Mouse (Mus musculus): Measurements from ENCODE around the gene Cnr1.

Gene Cnr1

GRCm38 (mm10) chr4:33924234-33924888 is at the start of gene Cnr1:
Gene Cnr1 (plus strand): TSS chr4:33924593.
- in situ Hi-C loops (cut with MboI, MseI), result no loop called here

DNA sequence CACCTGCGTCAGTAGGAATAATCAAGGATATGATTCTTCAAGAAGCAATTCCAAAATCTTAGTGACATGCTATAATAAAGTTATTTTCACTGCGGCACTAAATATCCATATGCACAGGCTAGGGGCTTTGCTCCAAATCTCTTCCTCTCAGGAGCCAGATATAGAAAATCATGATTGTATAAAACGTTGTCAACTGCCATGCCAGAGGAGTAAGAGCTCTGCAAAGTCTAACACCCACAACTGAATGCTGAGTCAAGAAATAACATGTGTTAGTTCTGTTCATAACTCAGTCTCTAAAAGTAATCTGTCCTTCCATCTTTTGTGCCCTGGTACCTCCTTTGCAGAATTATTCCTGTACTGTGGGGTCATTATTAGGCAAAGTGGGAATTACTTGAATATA is 44.4 kb upstream of the Cnr1 start:
- in situ Hi-C loops (cut with MboI, MseI), result no loop called here

- in situ Hi-C loops (cut with MboI, MseI), result no loop called here
Observed at GRCm38 (mm10) chr4:33886026-33886425, 38.4 kb upstream of the Cnr1 start.

GRCm38 (mm10) chr4:33889976-33890375 is 34.4 kb upstream of the Cnr1 start:
- in situ Hi-C loops (cut with MboI, MseI), result no loop called here

DNA sequence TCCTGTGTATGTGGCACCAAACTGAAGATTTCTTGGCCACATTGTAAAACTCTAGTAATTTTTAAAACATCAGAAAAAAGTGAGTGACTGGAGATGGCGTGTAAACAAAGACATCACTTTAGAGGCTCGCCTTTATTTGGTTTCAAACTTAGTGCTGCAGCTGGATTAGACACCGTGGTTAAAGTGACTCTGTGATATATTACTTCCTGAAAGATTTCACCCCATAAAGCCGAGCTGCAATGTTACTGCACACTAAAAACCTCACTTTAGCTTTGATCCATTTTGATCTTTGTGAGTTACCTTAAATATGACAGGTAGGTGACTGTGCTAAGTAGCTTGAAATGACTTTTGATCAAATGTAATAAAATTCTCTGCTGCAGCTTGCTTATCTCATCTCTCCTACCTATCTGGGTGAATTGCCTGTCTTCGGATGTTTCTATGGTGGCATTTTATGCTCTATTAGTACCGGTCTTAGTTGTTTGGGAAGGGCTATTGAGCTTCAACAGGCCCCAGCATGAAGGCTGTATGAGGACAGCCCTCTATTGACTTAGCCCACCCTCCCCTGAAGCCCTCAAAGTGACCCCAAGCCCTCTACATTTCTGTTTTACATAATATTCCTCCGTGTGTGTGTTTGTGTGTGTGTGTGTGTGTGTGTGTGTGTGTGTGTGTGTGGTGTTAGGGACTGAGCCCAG is 32.1 kb upstream of the Cnr1 start:
- in situ Hi-C loops (cut with MboI, MseI), result no loop called here

DNA sequence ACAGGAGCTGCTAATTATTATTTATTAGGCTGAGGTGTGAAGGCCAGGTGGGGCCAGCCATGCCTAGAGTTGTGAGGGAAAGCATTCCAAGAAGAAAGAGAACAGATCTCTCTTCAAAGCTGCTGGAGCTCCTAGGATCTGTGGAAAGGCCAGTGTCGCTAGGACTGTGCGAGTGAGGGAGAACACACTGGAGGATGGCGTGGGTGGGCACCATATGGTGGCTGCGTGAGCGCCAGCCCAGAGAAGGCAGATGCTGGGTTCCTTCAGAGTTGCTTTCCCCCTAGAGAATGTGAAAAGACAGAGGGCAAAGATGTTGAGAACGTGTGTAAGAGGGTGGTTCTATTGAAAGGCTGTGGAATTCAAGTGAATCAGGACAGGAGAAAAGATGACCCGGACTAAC is 30.6 kb upstream of the Cnr1 start:
- in situ Hi-C loops (cut with MboI, MseI), result no loop called here

- in situ Hi-C loops (cut with MboI, MseI), result no loop called here
Observed at GRCm38 (mm10) chr4:33895046-33895445, 29.3 kb upstream of the Cnr1 start.

DNA sequence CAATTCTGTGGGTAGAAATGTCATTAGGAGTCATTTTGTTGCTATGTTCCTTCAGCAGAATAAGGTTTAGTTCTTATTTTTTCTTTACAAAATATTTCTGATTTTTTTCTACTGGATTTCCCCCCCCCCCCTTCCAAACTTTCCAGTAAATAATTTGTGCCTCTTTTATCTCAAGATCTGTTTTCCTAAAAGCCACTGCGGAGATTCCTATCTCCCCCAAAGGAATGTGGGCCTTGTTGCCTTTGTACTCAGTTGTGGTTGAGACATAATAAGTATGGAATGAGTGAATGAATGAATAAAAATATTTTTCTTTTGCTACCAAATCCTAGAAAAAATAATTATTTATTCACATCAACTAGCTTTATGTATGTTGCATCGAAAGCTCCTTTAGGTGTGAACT is 28.9 kb upstream of the Cnr1 start:
- in situ Hi-C loops (cut with MboI, MseI), result no loop called here

DNA sequence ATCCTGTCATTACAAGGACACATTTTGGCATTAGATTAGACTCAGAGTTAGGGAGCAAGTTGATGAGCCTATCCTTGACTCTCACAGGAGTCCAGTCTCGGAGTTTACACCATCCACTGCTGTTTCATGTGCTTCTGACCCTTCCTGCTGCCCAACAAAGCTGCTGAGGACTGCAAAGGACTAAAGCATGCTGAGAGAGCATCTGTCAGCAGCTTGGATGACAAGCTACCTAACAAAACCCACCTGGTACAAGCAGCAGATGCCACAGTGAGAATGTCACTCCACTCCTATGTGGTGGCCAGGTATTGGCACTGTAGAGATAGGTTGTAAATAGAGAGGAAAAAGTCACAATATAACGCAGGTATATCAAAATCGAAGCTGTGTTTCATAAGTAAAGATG is 22.7 kb upstream of the Cnr1 start:
- in situ Hi-C loops (cut with MboI, MseI), result no loop called here

DNA sequence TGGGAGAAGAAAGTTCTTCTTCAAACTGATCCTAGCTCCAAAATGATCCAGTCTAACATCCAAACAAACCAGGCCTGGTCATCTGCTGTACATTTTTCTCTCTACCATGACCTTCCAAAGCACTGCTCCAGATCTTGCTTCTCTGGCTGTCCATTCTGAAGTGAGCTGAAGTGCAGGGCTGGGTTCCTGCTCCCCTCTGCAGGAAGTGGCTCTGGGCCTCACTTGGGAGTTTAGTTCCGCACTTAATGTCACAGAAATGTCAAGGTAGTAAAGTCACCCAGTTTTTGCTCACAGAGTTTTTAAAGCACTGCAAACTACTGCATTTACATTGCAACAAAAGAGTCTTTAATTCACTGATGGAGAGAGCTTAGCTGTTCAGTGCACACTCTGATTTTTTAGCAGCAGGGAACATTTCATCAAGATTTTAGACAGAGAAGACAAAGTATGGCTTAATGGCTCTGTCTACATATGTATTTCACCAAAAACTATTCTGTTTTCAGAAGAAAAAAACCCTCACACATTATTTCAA is 20.5 kb upstream of the Cnr1 start:
- in situ Hi-C loops (cut with MboI, MseI), result no loop called here

DNA sequence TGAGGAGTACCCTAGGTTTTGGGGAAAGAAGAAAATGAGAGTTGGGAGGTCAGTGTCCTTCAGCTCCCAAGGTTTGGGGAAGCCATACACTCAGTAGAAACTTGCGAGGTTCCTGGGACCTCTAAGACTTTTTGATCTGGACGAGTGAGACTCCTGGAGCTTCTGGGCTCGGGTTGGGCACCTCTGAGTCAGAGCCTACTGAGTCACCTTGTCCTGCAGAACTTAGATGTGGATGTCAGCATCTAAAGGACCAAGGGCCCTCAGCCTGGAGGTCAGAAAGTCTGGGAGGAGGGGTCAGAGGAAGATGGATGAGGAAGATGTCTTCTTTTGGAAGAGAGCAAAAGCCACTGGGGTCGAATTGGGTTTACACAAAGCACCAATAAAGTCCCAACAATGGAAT is 19.6 kb upstream of the Cnr1 start:
- in situ Hi-C loops (cut with MboI, MseI), result no loop called here

GRCm38 (mm10) chr4:33908786-33909185 is 15.6 kb upstream of the Cnr1 start:
- in situ Hi-C loops (cut with MboI, MseI), result no loop called here

- in situ Hi-C loops (cut with MboI, MseI), result no loop called here
Observed at GRCm38 (mm10) chr4:33915730-33916129, 8.7 kb upstream of the Cnr1 start.

GRCm38 (mm10) chr4:33920807-33921206 is 3.6 kb upstream of the Cnr1 start:
- in situ Hi-C loops (cut with MboI, MseI), result no loop called here

DNA sequence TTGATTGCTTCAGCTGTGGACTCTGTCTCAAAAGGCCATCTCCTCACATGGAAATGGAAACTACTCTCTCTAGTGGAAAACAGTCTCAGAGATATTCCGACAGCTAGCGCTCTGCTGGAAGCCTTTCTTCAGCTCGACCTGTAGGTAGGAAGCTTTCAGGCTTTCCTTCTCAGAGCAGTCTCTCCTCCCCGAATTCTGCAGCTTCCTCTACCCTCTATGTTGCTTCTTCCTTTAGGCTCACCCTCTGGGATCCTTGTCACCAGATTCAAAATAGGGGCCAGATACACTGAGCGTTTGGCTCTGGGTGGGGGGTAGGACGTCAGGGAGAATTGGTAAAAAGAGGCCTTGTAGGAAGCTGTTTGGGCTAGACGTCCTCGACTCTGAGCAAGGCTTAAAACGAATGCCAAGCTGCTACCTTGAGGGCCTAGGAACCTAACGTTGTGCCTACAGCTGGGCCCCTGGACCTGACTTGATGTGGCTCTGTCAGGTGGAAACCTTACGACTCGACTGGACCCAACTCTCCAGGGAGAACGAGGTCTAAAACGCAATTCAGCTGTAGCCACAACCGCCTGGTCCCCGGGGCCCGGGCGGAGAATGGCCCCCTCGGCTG is 1.1 kb upstream of the Cnr1 start:
- in situ Hi-C loops (cut with MboI, MseI), result no loop called here

DNA sequence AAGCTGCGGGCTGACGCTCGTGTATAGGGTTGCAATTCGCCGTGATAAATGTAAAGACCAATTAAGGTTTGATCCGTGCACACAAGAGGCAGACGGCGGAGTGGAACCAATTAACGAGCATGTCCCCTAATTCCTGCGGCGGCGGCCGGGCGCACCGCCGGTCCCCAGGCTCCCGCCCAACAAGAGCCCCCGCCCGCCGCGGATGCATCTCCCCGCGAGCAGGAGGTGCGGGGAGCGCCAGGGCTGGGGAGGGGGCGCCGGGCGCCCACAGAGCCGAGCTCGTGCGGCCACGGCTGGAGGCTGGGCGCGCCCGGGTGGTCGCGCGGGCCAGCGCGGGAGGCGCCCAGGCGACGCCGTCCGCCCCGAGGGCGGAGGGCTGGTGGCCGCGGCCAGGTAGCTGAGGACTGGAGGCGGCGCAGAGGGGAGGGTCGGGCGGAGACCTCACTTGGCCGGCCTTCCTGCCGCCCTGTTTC is 596 bp upstream of the Cnr1 start:
- in situ Hi-C loops (cut with MboI, MseI), result no loop called here

- in situ Hi-C loops (cut with MboI, MseI), result no loop called here
Observed at GRCm38 (mm10) chr4:33924889-33925245, 474 bp downstream of the Cnr1 start.

DNA sequence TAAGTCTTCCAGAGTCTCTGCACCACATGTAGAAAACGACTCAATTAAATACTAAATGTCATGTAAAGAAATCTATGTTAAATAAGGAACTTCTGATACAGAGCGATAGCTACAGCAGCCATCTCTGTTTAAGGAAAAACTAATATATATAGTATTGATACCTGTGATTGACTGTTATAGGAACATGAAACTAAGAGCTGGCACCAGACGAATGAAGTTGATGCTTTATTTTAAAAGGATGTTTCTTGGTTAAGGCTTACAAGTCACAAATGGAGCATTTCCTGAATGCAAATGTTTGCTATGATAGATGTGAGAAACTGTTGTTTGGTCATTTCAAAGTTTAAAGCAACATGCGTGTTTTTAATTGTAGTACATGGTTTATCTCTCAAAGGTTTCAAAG is 1.1 kb downstream of the Cnr1 start:
- in situ Hi-C loops (cut with MboI, MseI), result no loop called here

GRCm38 (mm10) chr4:33926010-33926409 is 1.6 kb downstream of the Cnr1 start:
- in situ Hi-C loops (cut with MboI, MseI), result no loop called here

- in situ Hi-C loops (cut with MboI, MseI), result no loop called here
Observed at GRCm38 (mm10) chr4:33926730-33927263, 2.4 kb downstream of the Cnr1 start.

GRCm38 (mm10) chr4:33927644-33928043 is 3.3 kb downstream of the Cnr1 start:
- in situ Hi-C loops (cut with MboI, MseI), result no loop called here

DNA sequence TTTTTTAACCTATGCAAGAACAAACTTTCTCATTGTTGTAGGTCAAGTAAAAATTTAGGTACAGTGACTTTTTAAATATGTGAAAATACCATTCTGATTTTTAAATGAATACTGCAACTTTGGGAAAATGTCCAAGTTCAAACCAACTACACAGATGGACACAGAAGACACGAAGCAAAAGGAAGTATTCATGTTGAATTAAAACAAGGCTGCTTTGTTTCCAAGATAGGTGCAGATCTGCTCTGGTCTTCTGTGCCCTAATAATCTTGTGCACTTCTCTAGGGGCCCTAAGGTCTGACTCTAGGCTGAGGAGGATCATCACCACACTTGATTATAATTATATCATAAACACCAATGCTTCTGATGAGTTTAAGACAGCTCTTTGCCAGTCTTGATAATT is 4.1 kb downstream of the Cnr1 start:
- in situ Hi-C loops (cut with MboI, MseI), result no loop called here

- in situ Hi-C loops (cut with MboI, MseI), result no loop called here
Observed at GRCm38 (mm10) chr4:33931347-33931746, 7.0 kb downstream of the Cnr1 start.
